Mouse (Mus musculus) leukemia stem cell, adult 10-12 weeks (primary cell): ENCODE results near the gene Exoc2. TPM values are rescaled to one million over a fixed set of nuclear protein-coding genes. Genes with fewer than 3 reads are reported as not detected.

Experiments
- polyA plus RNA-seq: library from polyadenylated mRNA; stranded (reverse); fragments of >175 nt; gene quantifications from 2 replicates; pipeline ENCODE4 v1.2.3, GENCODE M21; 2012; ENCODE audit warnings: low replicate concordance

The Exoc2 gene
- polyA plus RNA-seq, result 3.0 and 8.1 TPM in 2 replicates

DNA sequence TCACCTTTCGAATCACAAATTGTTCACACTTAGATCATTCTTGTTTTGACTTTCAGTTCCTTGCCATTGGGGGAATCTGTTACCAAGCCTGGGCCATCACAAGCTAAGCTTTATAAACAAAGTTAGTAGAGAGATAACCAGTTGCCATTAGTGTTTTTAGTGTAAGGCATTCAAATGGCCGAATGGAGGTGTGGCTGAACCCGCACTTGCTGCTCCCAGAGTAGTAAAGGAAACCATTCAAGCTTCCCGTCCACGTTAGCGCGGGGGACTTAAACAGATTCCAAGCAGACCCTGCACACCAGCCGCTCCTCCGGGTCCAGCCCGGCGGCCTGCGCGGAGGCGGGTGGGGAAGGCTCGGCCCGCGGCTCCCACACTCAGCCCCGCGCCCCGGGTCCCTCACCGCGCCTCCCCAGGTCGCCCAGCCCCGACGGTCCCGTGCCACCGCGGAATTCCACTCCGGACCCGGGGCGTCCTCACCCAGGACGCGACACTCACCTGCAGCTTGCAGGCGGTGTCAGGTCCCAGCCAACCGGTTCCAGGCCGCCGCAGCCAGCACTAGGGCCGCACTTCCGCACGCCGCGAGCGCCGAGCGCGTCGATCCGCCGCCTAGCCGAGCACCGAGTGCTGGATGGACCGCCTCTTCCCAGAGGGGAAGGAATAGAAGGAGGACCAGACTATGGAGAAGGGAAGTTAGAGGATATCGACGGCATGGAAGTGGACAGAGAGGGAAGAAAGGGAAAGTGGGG lies at the start of gene Exoc2, which contains the start of gene Gm5447:
TSS of gene Exoc2 (minus strand) at position 593 of the 746 bp plus-strand sequence.
TSS of gene Gm5447 (plus strand) at position 704 of the 746 bp plus-strand sequence.

DNA sequence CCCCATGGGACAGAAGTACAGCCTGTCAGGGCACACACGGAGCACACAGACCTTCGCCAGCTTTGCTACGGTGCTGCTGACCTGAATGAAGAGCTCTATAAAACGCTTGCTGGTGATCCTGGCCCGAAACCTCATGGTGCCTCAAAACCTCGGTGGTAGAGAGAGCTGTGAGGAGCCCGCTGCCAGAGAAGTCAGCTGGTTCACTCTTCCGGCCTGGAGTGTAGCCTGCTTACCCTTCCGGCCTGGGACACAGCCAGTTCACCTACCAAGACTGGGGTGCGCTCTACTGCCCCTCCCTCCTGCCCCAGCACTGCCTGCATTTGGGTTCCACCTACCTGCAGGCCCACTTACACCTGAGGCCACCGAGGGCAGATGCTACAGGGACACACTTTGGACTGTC lies 26.4 kb downstream of the Exoc2 start, which contains the start of gene Hus1b:
TSS of gene Hus1b (minus strand) at position 220 of the 400 bp plus-strand sequence.

Other genes with a start within 250 kb of the Exoc2 start
- gene Irf4, start 224.9 kb downstream of the Exoc2 start, polyA plus RNA-seq, result 1.4 and 1.8 TPM in 2 replicates
- gene Hus1b, start 26.3 kb downstream of the Exoc2 start, polyA plus RNA-seq, result 0.15 TPM in 1 of 2 replicates, not detected in the other
- gene Gm5447, start 111 bp upstream of the Exoc2 start, polyA plus RNA-seq, result 0.23 TPM in 1 of 2 replicates, not detected in the other